Mouse (Mus musculus): ENCODE data around the gene Mmp27.

DNA sequence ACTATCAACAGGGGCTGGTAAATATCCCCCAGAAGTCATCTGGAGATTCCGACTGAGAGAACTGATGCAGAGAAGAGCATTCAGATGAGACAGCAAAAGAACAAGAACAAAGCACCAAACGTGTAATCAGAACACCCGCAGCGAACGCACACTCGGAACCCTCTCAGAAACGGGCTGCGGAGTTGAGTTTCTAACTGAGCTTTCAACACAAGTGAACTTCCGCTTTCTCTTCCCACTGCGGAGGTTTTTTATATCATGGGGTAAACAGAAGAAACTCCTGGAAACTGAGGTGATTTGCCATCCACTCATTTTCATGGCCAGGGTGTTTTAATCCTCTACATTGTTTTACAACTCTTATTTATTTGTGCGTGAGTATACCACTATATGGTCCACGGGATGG lies 34.4 kb downstream of the Mmp27 start:
- TF ChIP-seq USF1 (IDR thresholded peaks at IDR 0.05; ENCODE audit: low read depth) (no peak), CTCF (IDR thresholded peaks at IDR 0.05; ENCODE audit: control insufficient read depth, insufficient read depth, insufficient read length) (no peak), MAX (IDR thresholded peaks at IDR 0.05) (no peak), MYOD1 (IDR thresholded peaks at IDR 0.05; ENCODE audit: control insufficient read depth, insufficient read length, low read depth) (no peak)

Data from C2C12 (cell line).